Mouse (Mus musculus): Measurements from ENCODE around the gene Aaas. TPM values are rescaled to one million over a fixed set of nuclear protein-coding genes. Genes with fewer than 3 reads are reported as not detected.
A peak's percentile ranks its signal among the peaks of the same experiment; 100 is the strongest.

Gene Aaas
- polyA plus RNA-seq (2015; fragmentation: Nextera tagmentation; extraction: Ambion mirVana): 33.3 and 34.8 TPM in 2 replicates

DNA sequence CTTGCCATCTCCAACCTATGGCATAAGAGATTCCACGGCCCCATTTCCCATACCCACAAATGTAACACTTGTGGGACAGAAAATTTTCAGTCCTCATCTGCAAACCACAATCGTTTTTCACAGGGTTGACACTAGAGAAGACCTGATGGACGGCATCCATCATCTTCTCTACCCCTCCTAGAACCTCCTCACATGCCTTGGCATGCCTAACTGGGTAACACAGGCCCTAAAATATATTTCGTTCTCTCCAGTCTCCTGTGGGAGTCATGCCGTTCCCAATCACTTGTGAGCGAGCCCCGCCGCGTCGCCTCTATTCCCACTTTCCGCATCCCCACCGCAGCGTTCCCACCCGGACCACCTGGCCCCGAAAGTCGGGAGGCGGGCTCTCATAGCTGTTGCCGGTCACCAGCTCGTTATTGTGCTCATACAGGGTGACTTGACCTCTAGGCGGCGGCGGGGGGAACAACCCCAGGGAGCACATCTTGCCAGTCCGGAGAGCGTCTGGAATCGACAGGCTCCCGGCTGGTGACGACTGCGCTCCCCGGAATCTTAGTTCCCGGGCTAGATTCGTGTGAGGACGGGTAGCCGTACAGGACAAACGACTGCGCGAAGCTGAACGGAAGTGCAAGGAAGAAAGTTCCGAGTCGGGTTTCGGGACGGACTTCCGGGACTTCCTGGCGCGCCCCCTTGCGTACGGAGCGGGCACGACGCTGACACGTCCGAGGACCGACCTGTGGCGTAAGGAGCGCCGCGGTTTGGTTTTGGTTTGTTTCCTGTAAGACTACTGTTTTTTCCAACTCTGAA is at the start of gene Aaas:
Aaas (minus strand) TSS at position 634 of the 804 bp plus-strand sequence.
- peak; percentile 85 for ATAC-seq (ENCODE audit: low FRiP score)
- Histone ChIP-seq H3K4me1 (replicated peaks) (peaks cover 19% of the 10 kb centered on the region), H3K36me3 (peaks cover 17% of the 10 kb centered on the region), H3K4me2 (peak within 1 kb of the TSS; percentile 86), H3K27ac (peak within 1 kb of the TSS; percentile 77), H3K9ac (peak within 1 kb of the TSS; percentile 85), H3K9me3 (no peaks in the 10 kb centered on the region), H3K4me3 (peak within 1 kb of the TSS; percentile 75), H3K27me3 (0 out of 2 replicates have a peak, but pooled peaks cover 4% of the 10 kb centered on the region)
- WGBS: under 1% methylated on average over 56 of the region's 56 CpGs

DNA sequence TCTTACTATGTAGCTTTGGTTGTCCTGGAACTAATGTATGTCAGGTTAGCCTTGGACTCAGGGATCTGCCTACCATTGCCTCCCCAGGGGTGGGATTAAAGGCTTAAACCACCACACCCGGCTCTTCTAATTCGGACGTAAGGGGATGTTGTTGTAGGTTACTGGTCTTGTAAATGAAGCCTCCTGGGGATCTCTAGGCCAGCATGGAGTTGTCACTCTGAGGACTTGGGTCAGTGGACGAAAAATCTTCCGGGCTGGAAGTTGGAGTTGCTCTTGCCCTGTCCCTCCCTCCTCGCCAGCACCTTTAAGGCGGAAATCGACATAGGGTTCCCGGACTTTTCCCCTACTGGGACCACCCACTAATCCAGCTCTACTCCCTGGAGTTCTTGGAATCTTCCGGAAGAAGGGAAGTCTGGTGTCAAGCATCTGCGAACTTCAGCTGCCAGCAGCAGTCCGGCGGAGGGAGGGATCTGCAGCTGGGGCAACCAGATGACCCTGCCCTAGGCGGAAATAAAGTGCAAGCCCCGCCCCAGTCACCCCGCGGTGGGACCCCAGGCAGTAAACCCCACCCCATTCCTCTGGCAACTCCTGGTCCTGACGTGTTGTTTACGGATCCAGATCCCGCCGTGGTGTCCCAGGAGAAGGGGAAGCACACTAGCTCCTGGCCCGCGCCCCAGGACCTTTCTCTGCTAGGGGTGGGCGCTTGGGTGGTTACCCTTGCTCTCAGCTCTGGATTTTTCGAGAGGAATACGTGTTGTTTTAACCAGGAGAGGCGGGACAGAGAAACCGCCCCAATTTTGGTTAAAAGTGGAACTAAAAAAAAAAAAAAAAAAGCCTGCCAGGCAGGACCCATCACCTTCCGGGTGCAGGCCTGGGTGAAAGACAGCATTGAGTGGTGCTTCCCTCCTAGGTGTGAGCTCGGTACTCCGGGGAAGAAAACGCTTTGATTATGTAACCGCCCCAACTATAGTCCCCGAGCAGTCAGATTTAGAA is 49.0 kb upstream of the Aaas start:
- H3K36me3 ChIP-seq: no peaks in the 10 kb centered on the region
- H3K27me3 ChIP-seq: no peaks in the 10 kb centered on the region
- ATAC-seq (ENCODE audit: low FRiP score): no peak
- peak overlapping the region; percentile 24; the same call in 1 of the 2 replicates for H3K27ac ChIP-seq
- H3K4me1 ChIP-seq (replicated peaks): peaks cover 9% of the 10 kb centered on the region
- no peaks in the 10 kb centered on the region for H3K9me3 ChIP-seq
- WGBS: 4% methylated on average over 34 of the region's 34 CpGs
- H3K4me2 ChIP-seq: peak overlapping the region; percentile 57
- peak overlapping the region; percentile 62 for H3K9ac ChIP-seq
- peak overlapping the region; percentile 35 for H3K4me3 ChIP-seq

DNA sequence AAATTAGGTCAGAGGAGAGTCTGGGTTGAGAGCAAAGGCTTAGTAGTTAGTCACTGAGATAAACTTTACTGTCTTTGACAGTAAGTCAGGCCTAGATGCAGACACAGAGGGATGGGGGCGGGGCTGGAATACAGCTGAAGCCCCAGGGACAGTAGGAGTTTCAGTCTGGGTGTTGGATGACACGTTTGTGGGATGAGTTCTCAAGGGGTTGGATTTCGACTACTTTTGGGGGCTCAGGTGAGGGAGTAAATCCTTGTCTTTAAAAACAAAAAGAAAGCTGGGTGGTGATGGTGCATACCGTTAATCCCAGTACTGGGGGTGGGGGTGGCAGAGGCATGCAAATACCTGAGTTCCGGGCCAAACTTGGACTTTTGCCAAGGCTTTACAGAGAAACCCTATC is 48.1 kb upstream of the Aaas start:
- Histone ChIP-seq H3K4me2 (peak overlapping the region; percentile 57; the same call in 1 of the 2 replicates), H3K4me3 (no peak overlapping the region), H3K4me1 (replicated peaks) (peaks cover 8% of the 10 kb centered on the region), H3K27ac (no peak overlapping the region), H3K9me3 (no peaks in the 10 kb centered on the region), H3K9ac (no peak overlapping the region), H3K27me3 (no peaks in the 10 kb centered on the region), H3K36me3 (no peaks in the 10 kb centered on the region)
- ATAC-seq (ENCODE audit: low FRiP score): no peak
- 30% methylated on average over 5 of the region's 5 CpGs for WGBS

DNA sequence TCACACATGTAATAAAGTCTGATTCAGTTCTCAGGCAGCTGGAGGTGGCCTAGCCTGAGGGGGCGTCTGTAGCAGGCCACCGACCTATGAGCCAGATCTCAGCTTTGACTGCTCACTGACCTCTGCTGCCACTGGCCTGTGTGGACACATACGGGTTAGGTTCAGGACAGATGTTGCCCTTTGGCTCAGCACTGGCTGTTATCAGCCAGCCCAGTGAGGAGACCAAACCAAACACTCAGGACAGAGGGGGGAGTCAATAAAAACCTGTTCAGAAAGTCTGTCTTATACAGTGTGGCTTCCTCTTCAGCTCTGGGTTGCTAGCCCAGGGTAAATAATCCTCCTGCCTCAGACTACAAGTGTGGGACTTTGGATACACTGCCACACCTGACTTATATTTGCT is 44.5 kb upstream of the Aaas start:
- peaks cover 8% of the 10 kb centered on the region for H3K4me1 ChIP-seq (replicated peaks)
- H3K27me3 ChIP-seq: no peaks in the 10 kb centered on the region
- H3K4me2 ChIP-seq: no peak overlapping the region
- 32% methylated on average over 3 of the region's 3 CpGs for WGBS
- no peak overlapping the region for H3K9ac ChIP-seq
- H3K27ac ChIP-seq: no peak overlapping the region
- H3K4me3 ChIP-seq: no peak overlapping the region
- no peaks in the 10 kb centered on the region for H3K36me3 ChIP-seq
- no peak for ATAC-seq (ENCODE audit: low FRiP score)
- H3K9me3 ChIP-seq: no peaks in the 10 kb centered on the region

DNA sequence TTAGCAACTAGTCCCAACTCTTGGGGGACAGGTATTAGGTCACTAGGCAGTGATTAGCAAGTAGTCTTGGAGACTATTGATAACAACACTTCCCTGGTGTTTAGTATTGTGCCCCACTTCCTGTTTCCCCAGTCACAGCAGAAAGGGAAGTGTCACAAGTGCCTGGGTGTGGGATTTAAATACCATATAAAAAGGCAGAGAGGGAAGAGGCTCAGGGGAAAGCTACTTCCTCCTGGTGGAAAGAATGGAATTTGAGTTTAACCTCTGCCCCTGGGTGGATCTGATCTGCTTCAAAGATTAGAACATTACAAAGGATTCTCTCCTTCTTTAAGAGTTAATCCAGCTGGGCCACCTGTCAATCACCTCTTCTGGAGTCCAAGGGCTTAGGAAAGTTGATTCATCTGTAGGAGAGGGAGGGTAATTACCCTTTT is 43.0 kb upstream of the Aaas start:
- Histone ChIP-seq H3K9me3 (no peaks in the 10 kb centered on the region), H3K36me3 (no peaks in the 10 kb centered on the region), H3K27me3 (no peaks in the 10 kb centered on the region), H3K27ac (no peak overlapping the region), H3K4me2 (no peak overlapping the region), H3K4me3 (no peak overlapping the region), H3K4me1 (replicated peaks) (no peaks in the 10 kb centered on the region), H3K9ac (no peak overlapping the region)
- ATAC-seq (ENCODE audit: low FRiP score): no peak

DNA sequence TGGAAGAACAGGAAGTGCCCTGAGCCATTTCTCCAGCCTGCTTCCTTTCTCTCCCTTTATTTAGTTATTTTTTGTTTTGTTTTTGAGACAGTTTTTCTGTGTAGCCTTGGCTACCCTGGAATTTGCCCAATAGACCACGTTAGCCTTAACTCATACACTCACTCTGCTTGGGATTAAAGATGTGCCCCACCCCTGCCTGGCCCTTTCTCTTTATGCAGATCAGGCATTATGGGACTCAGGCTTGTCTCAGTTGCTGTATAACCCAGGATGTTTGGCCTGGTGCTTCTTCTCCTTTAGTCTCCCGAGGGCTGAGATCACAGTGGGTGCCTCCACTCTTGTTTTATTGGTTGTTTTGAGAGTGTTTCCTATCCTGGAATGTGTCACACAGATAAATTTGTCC is 41.9 kb upstream of the Aaas start:
- H3K27ac ChIP-seq: no peak overlapping the region
- no peaks in the 10 kb centered on the region for H3K36me3 ChIP-seq
- no peaks in the 10 kb centered on the region for H3K27me3 ChIP-seq
- H3K4me3 ChIP-seq: no peak overlapping the region
- ATAC-seq (ENCODE audit: low FRiP score): no peak
- no peak overlapping the region for H3K4me2 ChIP-seq
- no peak overlapping the region for H3K9ac ChIP-seq
- H3K9me3 ChIP-seq: no peaks in the 10 kb centered on the region
- H3K4me1 ChIP-seq (replicated peaks): no peaks in the 10 kb centered on the region
- 48% methylated on average over 2 of the region's 2 CpGs for WGBS

DNA sequence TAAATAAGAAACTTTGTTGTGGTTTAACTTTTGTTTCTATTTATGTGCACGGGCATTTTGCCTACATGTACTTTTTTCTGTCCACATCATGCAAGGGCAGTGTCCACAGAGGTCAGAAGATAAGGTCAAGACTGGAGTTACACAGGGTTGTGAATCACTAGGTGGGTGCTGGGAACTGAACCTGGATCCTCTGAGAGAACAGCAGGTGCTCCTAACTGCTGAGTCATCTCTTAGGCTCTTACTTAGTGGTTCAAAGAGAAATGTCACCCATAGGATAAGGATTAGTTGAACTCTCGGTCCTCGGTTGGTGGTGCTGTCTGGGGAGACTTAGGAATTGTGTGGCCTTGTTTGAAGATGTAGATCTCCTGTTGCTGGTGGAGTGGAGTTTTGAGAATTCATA is 38.4 kb upstream of the Aaas start:
- Histone ChIP-seq H3K4me2 (no peak overlapping the region), H3K36me3 (no peaks in the 10 kb centered on the region), H3K9me3 (no peaks in the 10 kb centered on the region), H3K27ac (no peak overlapping the region), H3K27me3 (no peaks in the 10 kb centered on the region), H3K4me3 (no peak overlapping the region), H3K4me1 (replicated peaks) (no peaks in the 10 kb centered on the region), H3K9ac (no peak overlapping the region)
- WGBS: 85% methylated on average over 3 of the region's 3 CpGs
- no peak for ATAC-seq (ENCODE audit: low FRiP score)

DNA sequence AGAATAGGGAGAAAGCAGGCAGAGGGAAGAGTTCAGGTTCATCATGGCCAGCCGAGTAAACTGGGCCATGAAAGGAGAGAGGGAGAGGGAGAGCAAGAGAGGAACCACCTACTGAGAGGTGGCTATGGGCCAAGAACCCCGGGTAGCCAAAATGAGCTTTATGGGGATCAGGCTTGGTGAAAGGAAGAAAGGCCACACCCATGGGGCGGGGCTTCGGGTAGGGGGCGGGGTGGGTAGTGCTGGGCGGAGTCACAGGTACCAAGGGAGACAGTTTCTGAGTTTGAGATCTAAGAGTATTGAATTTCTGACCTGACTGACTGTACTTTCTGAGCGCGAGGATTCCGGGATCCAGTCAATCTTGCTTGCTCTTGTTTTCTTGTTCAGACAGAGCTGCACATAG is 36.1 kb upstream of the Aaas start:
- H3K27ac ChIP-seq: no peak overlapping the region
- H3K9ac ChIP-seq: no peak overlapping the region
- no peaks in the 10 kb centered on the region for H3K36me3 ChIP-seq
- 54% methylated on average over 9 of the region's 9 CpGs for WGBS
- no peak overlapping the region for H3K4me2 ChIP-seq
- no peak overlapping the region for H3K4me3 ChIP-seq
- H3K4me1 ChIP-seq (replicated peaks): no peaks in the 10 kb centered on the region
- H3K9me3 ChIP-seq: no peaks in the 10 kb centered on the region
- no peak for ATAC-seq (ENCODE audit: low FRiP score)
- H3K27me3 ChIP-seq: no peaks in the 10 kb centered on the region

DNA sequence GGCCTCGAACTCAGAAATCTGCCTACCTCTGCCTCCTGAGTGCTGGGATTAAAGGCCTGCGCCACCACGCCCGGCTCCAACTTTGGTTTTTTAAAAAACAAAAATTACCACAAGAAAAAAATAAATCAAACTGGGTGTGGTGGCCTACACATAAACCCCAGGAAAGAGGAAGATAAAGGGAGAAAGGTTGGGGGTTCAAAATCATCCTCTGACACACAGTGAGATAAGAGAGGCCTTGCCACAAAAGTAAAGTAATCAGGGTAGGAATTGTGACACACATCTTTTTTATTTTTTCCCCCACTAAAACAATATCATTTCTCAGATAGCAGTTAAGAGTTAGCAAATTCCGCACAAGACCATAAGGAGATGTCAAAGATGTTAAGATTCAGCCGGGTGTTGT is 33.1 kb upstream of the Aaas start:
- Histone ChIP-seq H3K27ac (no peak overlapping the region), H3K4me2 (no peak overlapping the region), H3K4me1 (replicated peaks) (no peaks in the 10 kb centered on the region), H3K36me3 (no peaks in the 10 kb centered on the region), H3K27me3 (no peaks in the 10 kb centered on the region), H3K9me3 (no peaks in the 10 kb centered on the region), H3K9ac (no peak overlapping the region), H3K4me3 (no peak overlapping the region)
- ATAC-seq (ENCODE audit: low FRiP score): no peak
- WGBS: 83% methylated on average over 6 of the region's 6 CpGs

DNA sequence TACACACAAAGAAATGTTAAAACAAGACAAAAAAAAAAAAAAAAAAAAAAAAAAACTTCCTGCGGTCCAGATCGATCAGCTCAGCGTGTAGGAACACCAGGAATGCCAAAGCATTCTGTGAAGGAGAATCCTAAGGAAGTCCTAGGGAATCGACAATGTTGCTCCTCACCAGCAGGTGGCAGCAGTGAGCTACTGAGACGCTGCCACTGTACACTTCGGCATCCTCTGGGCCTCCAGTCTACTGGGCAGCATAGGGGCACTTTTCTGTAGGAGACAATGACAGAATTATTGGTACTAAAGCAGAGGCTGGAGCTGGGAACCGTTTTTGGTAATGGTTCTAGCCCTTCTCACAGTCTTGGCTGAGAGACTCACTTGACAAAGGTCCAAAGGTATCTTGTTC is 31.0 kb upstream of the Aaas start:
- H3K27ac ChIP-seq: no peak overlapping the region
- H3K4me1 ChIP-seq (replicated peaks): peaks cover 14% of the 10 kb centered on the region
- H3K4me2 ChIP-seq: no peak overlapping the region
- H3K9me3 ChIP-seq: no peaks in the 10 kb centered on the region
- no peak overlapping the region for H3K4me3 ChIP-seq
- under 1% methylated on average over 7 of the region's 7 CpGs for WGBS
- ATAC-seq (ENCODE audit: low FRiP score): peak; percentile 57; the same call in 1 of the 2 replicates
- H3K36me3 ChIP-seq: no peaks in the 10 kb centered on the region
- H3K27me3 ChIP-seq: no peaks in the 10 kb centered on the region
- no peak overlapping the region for H3K9ac ChIP-seq

DNA sequence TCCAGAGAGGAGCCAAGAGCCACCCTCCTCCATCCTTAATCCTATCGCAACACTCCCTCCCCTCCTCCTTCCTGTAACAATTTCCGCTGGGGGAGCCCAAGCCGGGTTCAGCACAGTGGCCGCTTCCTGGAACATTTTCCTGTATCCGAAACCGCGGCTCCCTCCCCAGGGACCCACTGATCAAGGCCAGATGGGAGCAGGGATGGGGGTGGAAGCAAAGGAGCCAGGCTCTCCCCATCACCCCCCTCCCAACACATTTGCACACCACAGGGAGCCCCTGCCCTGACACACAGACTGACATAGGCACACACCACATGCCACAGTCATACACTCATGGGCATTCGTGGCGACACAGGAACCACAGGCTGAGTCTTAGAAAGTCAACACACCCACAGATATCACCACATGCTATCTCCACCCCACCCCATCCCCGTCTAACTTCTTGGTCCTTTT is 27.3 kb upstream of the Aaas start:
- no peak for ATAC-seq (ENCODE audit: low FRiP score)
- Histone ChIP-seq H3K36me3 (no peaks in the 10 kb centered on the region), H3K27ac (peak overlapping the region; percentile 36), H3K27me3 (0 out of 2 replicates have a peak, but pooled peaks cover 6% of the 10 kb centered on the region), H3K9me3 (no peaks in the 10 kb centered on the region), H3K9ac (no peak overlapping the region), H3K4me2 (peak overlapping the region; percentile 95), H3K4me1 (replicated peaks) (peaks cover 19% of the 10 kb centered on the region), H3K4me3 (peak overlapping the region; percentile 61; the same call in 1 of the 2 replicates)
- 4% methylated on average over 10 of the region's 10 CpGs for WGBS

DNA sequence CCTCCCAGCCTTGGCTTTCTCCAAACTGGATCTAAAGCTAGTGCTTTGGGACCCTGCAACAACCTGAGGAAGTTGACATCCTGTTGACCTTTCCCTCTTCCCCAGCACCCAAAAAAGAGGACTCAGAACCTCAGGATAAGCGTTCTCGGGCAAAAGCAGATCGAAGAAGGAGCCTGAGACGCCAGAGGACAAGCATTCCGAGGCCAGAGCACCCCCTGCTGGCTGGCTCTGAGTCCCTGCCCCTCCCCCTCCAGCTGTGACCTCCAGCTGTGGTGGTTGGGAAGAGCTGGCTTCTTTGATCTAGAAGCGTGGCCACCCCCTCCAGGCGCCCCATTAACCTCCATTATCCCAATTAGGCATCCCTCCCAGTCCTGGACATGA is 26.6 kb upstream of the Aaas start:
- Histone ChIP-seq H3K4me3 (peak overlapping the region; percentile 61), H3K4me1 (replicated peaks) (peaks cover 19% of the 10 kb centered on the region), H3K4me2 (peak overlapping the region; percentile 95), H3K36me3 (no peaks in the 10 kb centered on the region), H3K27ac (peak overlapping the region; percentile 66), H3K9me3 (no peaks in the 10 kb centered on the region), H3K27me3 (0 out of 2 replicates have a peak, but pooled peaks cover 7% of the 10 kb centered on the region), H3K9ac (peak overlapping the region; percentile 83)
- 0% methylated on average over 7 of the region's 7 CpGs for WGBS
- peak; percentile 60; the same call in 1 of the 2 replicates for ATAC-seq (ENCODE audit: low FRiP score)
